Mouse (Mus musculus) spleen, postnatal 10 days (tissue): ENCODE results near the gene Vmn2r84.
"Not testable (repeated sequence)": the region's sequence is repeated elsewhere in the genome, so short reads cannot be mapped to it uniquely, and the experiment has no call there.

Experiments used
- DNase-seq, 2 experiments: peaks; one replicate each; pipeline ENCODE4 v3.0.0; 2021 to 2022; ENCODE audit warnings: low spot score in 2 of 2

Vmn2r84 gene

DNA sequence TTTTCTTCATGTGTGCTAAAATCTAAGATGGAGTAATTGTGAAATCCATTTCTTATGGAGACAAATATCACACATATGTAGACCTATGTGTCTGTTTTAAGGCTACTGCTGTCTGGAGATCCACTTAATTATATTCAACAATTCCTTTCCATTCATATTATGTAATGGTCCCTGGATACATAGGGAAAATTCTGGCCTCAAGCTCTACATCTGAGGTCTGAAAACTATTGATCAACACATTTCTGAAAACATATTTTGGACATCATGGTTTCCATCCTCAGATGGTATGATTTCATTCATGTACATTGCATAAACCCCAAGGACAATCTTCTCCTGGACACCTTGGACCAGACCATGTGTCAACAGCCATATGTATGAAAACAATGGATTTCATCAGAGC, at the start of gene Vmn2r84:
Vmn2r84 (minus strand) TSS at position 101 of the 400 bp plus-strand sequence.
- no peak for DNase-seq

DNA sequence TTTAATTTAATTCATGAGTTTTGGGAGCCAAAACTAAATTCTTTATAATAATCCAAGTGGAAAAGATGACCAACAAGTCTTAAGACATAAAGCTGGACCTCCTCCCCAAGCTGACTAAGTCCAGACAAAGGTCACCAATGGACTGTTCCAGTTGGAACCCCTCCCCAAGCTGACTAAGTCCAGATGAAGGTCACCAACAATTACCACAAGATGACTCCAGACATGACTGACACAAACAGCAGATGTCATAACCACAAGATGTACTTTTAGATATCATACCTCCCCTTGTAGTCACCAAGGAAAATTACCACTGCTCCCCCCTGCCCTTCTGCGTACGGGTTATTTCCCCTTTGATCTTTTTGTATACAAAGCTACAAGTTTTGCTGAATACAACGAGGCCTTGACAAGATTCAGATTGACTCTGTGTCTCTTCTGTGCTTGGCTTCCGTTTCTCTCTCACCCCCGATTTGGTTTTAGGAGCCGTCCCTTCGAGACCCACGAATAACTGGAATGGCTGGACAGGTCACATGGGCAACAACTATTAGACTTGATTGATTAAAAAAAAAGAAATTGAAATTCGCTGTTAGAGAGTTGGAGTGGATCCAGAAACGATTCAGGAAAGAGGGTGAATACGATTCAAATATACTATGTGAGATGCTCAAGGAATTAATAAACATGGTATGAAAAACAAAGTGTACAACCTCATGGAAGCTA, 40.2 kb upstream of the Vmn2r84 start:
- DNase-seq: not testable (repeated sequence)

DNA sequence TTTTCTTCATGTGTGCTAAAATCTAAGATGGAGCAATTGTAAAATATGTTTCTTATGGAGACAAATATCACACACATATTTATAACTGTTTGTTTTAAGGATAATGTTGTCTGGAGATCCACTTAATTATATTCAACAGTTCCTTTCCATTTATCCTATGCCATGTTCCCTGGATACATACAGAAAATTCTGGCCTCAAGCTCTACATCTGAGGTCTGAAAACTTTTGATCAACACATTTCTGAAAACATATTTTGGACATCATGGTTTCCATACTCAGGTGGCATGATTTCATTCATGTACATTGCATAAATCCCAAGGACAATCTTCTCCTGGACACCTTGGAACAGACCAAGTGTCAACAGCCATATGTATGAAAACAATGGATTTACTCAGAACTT, 35.5 kb upstream of the Vmn2r84 start, which contains the start of gene Vmn2r85:
Vmn2r85 (minus strand) TSS at position 101 of the 400 bp plus-strand sequence.
- not testable (repeated sequence) for DNase-seq

DNA sequence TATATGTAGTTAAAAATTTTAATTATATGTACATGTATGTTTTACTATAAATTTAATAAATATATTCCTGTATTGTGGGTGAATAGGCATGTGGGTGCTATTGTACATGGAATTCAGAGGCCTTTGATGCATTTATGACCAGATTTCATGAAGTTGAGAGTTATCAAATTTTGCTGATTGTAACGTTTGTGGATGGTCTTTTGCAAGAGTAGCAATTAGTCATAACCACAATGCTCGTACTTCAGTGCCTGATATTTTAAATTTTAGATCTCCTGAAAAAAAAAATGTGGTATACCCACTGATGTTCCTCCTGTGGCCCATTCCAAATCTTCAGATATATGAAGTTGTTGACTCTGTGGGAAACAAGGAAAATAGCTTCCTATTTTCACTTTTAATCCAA, 28.2 kb upstream of the Vmn2r84 start:
- not testable (repeated sequence) for DNase-seq

DNA sequence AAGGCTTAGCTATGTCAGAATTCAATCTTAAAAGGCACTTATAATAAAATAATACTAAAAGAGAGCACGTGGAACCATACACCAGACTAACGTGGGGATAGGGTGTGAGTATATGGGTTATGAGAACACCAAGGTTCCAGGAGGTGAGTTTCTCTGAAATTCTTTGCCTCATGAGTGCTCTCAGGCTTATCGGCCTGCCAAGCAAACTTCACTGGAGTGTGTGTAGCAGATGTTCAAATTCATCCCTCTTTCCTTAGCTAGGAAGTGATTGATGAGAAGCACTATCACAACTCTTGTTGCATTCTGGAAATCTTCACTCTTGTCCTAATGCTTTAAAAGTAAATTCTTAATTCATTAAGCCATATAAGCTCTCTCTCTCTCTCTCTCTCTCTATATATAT, 26.3 kb upstream of the Vmn2r84 start:
- DNase-seq: no peak

DNA sequence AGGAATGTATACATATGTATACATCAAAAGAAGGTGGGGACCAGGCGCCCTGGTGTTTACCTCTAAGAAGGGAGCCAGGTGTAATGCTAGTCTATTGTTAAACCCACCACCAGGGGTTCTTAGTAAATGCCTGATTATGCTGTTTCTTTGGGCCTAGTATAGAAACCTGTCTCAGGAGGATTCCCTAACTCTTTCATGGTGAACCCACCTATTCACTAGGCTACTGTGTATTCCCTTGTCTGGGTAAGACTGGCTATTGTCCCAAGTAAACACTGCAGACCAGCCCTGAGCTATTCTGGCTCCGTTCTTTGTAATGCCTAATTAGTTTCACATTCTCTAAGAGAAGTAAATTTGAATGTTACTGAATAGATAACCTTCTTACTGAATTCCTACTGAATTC, 25.8 kb upstream of the Vmn2r84 start:
- DNase-seq: not testable (repeated sequence)

DNA sequence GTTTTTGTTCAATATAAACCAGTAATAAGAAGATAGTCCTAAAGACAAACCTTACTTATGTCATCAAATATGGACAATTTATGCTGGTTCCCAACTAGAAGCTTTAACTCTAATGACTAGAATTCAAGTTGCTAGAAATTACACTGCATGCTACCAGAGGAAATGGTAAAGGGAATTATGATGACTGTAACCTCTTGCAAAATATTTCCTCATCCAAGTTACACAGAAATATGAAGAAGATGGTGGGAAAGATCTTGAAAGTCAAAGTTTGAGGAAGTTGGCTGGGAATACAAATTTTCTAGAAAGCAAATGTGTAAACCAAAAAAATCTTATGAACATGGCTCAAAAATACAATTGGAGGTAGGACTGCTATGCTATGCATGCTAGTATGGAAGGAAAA, 22.2 kb upstream of the Vmn2r84 start:
- not testable (repeated sequence) for DNase-seq

DNA sequence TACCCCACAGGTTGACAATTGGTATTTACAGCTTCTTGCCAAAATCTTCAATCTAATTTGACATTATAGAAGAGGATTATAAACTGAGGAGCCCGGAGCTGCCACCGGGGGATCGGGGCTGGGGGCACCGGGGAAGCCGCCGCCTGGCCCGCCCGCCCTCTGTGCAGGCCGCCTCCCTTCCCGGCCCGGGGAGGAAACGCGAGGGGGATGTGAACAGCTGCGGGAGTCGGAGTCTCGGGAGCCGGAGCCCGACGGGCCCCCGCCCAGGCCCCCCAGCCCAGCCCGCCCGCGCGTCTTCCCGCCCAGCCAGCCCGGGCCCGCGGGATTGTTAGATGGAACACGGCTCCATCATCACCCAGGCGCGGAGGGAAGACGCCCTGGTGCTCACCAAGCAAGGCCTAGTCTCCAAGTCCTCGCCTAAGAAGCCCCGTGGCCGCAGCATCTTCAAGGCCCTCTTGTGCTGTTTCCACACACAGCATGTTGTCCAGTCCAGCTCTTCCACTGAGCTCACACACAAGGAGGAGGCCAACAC, 18.1 kb upstream of the Vmn2r84 start:
- DNase-seq: not testable (repeated sequence)

DNA sequence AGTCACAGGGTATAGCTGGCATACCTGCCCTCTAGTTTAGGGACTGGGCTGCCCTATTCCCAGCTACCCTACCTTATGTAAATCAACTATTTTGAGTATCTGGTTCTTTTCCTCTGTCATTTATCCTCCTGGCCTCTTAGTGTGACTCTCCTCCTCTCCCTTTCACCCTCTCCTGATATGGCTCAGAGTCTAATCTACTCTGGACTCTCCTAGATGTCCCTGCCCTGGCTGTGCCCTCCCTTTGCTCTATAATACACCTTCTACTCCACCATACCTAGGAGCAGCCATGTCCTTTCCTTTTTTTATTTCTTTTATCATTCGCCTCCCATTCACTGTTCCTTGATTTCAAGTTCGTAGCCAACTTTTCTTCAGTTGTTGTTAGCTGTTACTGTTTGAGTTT, 19.0 kb downstream of the Vmn2r84 start:
- no peak for DNase-seq

DNA sequence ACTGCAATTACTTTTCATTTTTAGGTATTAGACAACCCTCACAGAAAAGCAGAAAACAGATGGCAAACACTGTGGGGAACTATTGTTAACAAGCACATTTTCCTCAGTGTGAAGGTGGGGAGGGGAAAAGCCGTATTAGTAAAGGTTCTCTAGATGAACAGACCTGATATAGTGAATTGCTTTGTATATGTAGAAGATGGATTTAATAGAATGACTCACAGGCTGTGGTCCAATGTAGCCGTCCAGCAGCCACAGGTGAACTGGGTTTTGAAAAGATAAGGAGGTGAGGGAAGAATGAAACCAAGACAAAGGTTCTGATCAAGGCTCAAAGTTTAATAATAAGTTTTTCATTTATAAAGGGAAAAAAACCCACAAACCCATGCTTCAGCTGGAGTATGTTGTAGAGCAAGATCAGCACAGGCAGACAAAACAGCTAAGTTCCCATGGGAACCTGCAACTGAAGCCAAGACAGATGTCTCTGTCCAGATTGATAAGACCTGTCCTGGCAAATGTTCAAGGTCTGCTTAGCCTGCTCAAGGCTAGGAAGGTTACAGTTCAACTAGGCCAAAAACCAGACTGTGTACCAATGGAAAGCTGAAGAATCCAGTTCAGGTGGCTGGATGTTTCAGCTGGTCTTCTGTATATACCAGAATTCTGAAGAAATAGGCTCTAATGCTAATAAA, 21.5 kb downstream of the Vmn2r84 start:
- peak in 1 of 2 experiments; percentile 44 for DNase-seq

DNA sequence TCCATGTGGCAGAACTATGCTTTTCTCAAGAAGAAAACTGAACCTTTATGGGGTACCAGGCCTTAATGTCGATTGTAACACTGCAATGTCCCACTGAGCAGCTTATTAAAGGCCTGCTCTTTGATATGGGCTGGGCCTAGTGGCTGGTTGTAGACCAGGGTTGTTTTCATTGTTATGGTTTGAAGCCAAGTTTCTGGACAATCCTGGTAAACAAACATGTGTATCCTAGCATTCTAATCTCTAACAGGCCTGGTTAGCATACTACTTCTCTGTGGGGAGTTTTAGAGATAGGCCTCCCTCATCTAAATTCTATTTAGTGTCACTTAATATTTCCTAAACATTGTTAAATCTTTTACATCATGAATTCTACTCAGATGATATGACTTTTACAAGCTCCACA, 22.5 kb downstream of the Vmn2r84 start:
- DNase-seq: no peak

DNA sequence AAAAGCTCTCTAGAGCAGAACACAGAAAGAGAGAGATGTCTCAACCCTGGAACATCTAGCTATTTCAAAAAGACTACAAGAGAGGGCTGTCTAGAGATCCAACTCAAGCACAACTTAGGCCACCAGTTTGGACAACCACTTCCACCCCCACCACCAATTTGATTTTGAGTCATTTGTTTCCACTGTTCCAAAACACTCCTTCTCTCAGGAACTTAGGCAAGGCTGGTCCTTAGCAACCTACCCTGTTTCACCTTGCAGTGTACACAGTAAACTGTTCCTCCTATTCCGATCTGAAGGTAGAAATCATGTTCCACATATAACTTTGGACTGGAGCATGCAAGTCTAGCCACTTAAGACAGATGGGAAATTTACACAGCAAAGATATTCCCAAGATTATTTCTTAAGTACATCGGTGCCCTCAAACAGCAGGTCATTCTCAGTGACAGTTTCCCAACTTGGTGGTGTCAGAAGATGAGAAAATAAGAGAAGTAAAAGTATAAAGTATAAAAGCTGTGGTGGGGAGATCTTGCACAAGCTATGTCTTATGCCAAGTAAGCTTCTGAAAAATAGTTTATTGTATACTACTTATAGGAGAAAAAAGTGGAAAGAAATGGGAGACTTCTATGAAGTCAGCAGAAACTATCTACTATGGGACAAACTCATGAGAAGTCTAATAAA, 24.0 kb downstream of the Vmn2r84 start:
- no peak for DNase-seq

DNA sequence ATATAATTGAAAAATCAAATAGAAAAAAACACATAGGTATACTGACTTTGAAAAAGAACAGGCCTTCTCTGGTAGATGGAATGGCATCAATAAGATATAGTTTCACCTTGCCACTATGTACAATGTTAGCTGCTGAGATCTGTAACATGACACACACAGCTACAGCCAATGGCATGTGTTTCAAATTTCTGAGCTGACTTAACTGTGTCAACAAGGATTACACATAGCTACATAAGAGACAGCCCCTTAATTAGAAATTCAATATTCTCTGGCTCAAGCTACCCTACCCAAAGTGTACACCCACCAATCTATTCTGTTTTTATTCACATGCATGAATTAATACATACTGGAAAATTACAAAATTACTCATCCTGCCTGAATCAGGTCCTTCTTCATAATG, 25.7 kb downstream of the Vmn2r84 start:
- no peak for DNase-seq

DNA sequence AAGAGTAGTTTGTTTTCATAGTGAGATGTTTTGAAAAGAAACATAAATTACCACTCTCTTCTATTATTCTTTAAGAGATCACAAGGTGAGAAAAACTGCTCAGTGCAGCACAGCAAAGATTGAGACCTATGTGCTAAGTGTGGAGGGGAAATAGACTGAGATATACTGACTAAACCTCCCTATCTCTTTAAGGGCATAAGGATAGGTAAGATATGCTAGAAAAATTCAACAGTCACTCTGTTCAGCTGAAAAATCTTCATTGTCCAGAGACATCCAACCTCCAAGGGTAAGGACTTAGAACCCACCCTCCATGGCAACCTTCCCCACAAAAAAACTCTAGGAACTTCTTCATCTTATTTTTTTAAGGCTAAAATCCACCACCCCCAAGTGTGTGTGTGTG, 29.4 kb downstream of the Vmn2r84 start:
- no peak for DNase-seq

DNA sequence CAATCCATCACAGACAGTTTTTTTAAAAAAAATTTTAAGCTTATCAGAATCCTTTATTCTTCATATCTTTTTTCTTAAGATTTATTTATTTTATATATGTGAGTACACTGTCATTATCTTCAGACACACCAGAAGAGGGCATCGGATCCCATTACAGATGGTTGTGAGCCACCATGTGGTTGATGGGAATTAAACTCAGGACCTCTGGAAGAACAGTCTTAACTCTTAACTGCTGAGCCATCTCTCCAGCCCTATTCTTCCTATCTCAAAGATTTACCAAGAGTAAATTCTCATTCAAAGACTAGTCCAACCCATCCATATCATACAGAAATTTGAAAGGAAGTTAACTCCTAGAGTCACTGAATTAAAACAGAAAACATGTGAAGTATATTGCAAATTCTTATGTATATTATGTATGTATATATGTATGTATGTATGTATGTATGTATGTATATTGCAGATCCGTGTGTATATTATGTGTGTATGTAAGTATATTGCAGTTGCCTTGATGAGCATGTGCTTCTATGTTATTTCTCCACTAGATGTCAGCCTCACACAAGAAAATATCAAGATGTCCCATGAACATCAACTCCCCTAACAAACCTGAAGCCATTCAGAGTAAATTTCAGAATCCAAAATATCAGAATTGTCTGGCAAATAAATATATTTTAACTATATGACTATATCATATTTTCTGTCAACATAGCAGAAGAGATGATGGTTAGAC, 30.5 kb downstream of the Vmn2r84 start:
- no peak for DNase-seq

DNA sequence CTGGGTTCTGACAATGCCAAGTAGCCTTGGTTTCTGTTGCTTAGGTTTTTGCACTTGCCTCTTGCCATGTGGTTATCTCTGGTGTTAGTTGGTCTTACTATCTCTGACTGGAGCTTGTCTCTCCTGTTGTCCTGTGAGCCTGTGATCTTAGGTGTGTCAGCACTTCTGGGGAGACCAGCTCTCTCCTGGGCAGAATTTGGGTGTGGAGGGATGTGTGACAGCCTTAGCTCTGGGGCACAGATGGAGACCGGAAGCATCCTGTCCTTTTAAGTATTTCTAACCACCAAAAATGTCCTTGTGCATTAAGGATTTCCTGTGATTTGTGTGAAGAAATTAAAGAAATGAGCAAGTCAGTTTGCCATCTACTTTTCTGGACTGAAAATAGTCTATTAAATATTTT, 50.1 kb downstream of the Vmn2r84 start:
- DNase-seq: no peak

DNA sequence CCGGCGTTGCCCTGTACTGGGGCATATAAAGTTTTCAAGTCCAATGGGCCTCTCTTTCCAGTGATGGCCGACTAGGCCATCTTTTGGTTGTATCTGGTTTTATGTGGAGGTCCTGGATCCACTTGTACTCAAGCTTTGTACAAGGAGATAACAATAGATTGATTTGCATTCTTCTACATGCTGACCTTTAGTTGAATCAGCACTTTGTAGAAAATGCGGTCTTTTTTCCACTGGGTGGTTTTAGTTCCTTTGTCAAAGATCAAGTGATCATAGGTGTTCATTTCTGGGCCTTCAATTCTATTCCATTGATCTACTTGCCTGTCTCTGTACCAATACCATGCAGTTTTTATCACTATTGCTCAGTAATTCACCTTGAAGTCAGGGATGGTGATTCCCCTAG, 54.1 kb downstream of the Vmn2r84 start:
- not testable (repeated sequence) for DNase-seq

DNA sequence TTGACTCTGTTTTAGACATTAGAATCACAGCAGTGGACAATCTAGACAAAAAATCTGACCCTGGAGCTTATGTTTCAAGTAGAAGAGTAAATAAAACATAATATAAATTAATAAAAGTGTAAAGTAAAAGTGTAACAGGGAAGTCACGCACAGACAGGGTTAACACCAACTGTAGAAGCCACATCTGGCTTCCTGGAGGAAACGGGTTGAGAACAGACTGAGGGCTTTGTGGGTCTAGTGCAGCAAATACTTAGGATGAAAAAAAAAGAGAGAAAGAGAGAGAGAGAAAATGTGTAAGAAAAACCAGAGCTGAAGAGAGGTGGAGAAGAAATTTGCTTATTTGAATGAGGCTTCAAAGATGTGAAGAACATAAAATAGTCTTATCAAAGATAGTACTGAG, 56.6 kb downstream of the Vmn2r84 start:
- DNase-seq: no peak

DNA sequence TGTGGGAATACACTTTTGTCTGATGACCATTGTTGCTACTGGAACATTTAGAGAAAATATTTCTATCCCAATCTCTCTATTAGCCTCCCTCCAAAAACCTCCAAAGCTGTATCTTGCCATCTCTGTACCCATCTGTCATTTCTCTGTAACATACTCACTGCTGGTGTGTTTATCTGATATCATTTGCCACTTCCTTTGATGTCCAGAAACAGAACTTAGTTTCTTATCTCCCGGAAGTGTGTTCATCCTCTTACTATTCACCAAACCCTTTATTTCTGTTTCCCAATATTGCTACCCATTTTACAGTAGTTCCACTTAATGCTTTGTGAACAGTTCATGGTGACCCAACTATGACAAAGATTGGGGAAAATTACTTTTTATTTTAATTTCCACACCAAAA, 57.7 kb downstream of the Vmn2r84 start:
- no peak for DNase-seq

DNA sequence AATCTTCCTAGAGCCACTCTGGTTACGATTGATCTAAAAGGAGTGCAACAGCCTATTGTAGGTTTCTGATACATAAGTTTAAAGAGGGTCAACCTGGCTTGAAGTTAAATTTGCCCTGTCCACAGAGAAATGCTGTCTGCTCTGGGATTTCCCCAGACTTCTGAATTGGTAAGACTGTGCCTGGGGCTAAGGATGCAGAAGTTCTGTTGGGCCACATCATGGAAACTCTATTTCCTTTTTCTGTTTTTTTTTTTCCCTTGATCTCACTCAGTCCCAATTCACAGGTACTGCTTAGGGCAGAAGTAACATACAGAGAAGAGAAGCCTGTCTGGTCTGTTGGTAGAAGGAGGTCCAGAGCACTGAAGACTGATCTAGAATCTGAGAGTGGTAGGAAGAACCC, 63.4 kb downstream of the Vmn2r84 start:
- DNase-seq: no peak
